Mouse (Mus musculus): Measurements from ENCODE around the gene Ptpn11.

- TF ChIP-seq CTCF (IDR thresholded peaks at IDR 0.05; ENCODE audit: low read depth), result no peak
- no peak for TF ChIP-seq EP300 (IDR thresholded peaks at IDR 0.05; ENCODE audit: low read depth)
These were observed 42.0 kb downstream of the Ptpn11 start for GRCm38 (mm10) chr5:121149246-121149645.
